Mouse (Mus musculus) heart, embryonic 13.5 days (tissue): Measurements from ENCODE around the gene Uhrf1bp1l. TPM values are rescaled to one million over a fixed set of nuclear protein-coding genes. Genes with fewer than 3 reads are reported as not detected.
A peak's percentile ranks its signal among the peaks of the same experiment; 100 is the strongest.

Source experiments
- ATAC-seq: fragments of 200-750 bp; cut with Nextera tagmentation; 2 replicates; pipeline ENCODE4 v1.8.0; 2017; ENCODE audit warnings: moderate TSS enrichment; ENCODE audit not compliant: insufficient number of reproducible peaks, low FRiP score, low TSS enrichment; ENCODE audit errors: extremely low read depth
- H3K27ac ChIP-seq: fragments of 300-500 bp; sonication (generic); replicated peaks from 2 replicates; pipeline ENCODE4 v1.5.1; 2015; ENCODE audit warnings: moderate library complexity, mild to moderate bottlenecking, inconsistent platforms
- H3K27me3 ChIP-seq: fragments of 300-500 bp; sonication (generic); replicated peaks from 2 replicates; pipeline ENCODE4 v1.6.1; 2015; ENCODE audit warnings: mild to moderate bottlenecking, inconsistent platforms
- H3K36me3 ChIP-seq: fragments of 300-500 bp; sonication (generic); 2 replicates; pipeline ENCODE4 v1.6.1; 2015; ENCODE audit warnings: mild to moderate bottlenecking, inconsistent platforms
- H3K4me1 ChIP-seq: fragments of 300-500 bp; sonication (generic); 2 replicates; pipeline ENCODE4 v1.6.1; 2015; ENCODE audit warnings: inconsistent platforms
- H3K4me2 ChIP-seq: fragments of 300-500 bp; sonication (generic); 2 replicates; pipeline ENCODE4 v1.6.1; 2015; ENCODE audit warnings: inconsistent platforms, mild to moderate bottlenecking, moderate library complexity
- H3K4me3 ChIP-seq: fragments of 300-500 bp; sonication (generic); 2 replicates; pipeline ENCODE4 v1.5.1; 2015; ENCODE audit warnings: moderate library complexity, mild to moderate bottlenecking, inconsistent platforms
- H3K9ac ChIP-seq: fragments of 300-500 bp; sonication (generic); 2 replicates; pipeline ENCODE4 v1.6.1; 2015; ENCODE audit warnings: inconsistent platforms, mild to moderate bottlenecking, moderate library complexity
- H3K9me3 ChIP-seq: fragments of 300-500 bp; sonication (generic); 2 replicates; pipeline ENCODE4 v1.6.1; 2016; ENCODE audit warnings: inconsistent platforms
- WGBS: fragments of 180-500 bp; shearing (Covaris S2); methylation state at CpG from one replicate; pipeline ENCODE4 v1.1.7; 2015; ENCODE audit warnings: mixed read lengths; 5-methylcytosine and 5-hydroxymethylcytosine counted together
- polyA plus RNA-seq: library from polyadenylated mRNA; unstranded; fragments of >200 nt; fragmentation: Nextera tagmentation; extraction: Ambion mirVana; gene quantifications from 2 replicates; pipeline ENCODE4 v1.2.1, GENCODE M21; 2015

Gene Uhrf1bp1l
- polyA plus RNA-seq, 1 experiment from 2014 or later = 17.0 TPM

- Histone ChIP-seq H3K4me3 (no peak overlapping the region), H3K4me1 (peaks cover 18% of the 10 kb centered on the region), H3K27ac (no peak overlapping the region), H3K9me3 (no peaks in the 10 kb centered on the region), H3K4me2 (no peak overlapping the region), H3K36me3 (peaks cover 21% of the 10 kb centered on the region), H3K9ac (no peak overlapping the region), H3K27me3 (no peaks in the 10 kb centered on the region)
- ATAC-seq = no peak
- 73% methylated on average over 6 of the region's 6 CpGs for WGBS
Observed at GRCm38 (mm10) chr10:89730386-89730785, 14.4 kb upstream of the Uhrf1bp1l start.

- WGBS = 14% methylated on average over 5 of the region's 5 CpGs
- ATAC-seq = no peak
- Histone ChIP-seq H3K4me2 (peak overlapping the region; percentile 84), H3K4me3 (peak overlapping the region; percentile 70), H3K9me3 (no peaks in the 10 kb centered on the region), H3K36me3 (peaks cover 12% of the 10 kb centered on the region), H3K4me1 (peaks cover 18% of the 10 kb centered on the region), H3K9ac (peak overlapping the region; percentile 82), H3K27me3 (no peaks in the 10 kb centered on the region), H3K27ac (no peak overlapping the region)
Observed at GRCm38 (mm10) chr10:89731341-89731740, 13.4 kb upstream of the Uhrf1bp1l start.

DNA sequence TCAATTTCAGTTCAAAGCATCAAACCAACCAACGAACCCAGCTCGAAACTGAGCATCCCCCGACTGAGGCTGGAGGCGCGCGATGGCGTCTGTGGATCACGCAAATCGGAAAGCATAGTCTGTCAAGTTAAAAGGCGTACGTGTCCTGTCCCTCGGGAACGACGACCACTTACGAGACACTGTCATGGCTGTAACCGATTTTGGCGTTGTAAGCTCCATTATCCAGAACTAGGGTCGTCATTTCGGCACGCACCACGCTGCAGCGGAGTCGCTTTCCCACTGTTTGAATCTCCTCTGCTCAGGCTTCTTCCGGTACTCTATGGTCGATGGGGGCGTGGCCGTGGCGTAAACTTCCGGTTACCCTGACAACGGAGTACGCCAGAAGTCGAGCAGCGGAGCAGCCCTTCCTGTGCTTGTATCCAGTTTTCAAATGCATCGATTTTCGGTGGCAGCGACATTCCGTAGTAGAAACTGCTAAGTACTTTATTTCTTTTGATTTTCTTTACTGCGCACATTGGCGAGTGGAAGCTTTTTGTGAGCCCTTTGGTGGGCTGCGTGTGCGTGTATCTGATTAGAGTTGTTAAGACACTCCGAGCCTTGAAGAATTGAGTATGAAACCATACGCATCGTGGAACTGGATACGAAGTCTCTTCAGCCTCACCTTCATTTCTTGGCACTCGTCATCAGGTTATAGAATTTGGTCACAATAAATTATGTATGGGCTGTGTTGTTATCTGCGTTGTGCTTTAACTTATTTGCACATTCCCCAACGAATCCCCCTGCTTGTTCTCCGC is 12.6 kb upstream of the Uhrf1bp1l start, which contains the start of gene Actr6:
TSS of gene Actr6 (minus strand) at position 295 of the 794 bp plus-strand sequence.
- peak within 1 kb of the TSS; percentile 82 for H3K9ac ChIP-seq
- WGBS = under 1% methylated on average over 49 of the region's 49 CpGs
- H3K27me3 ChIP-seq = no peaks in the 10 kb centered on the region

GRCm38 (mm10) chr10:89737092-89737491 is 7.7 kb upstream of the Uhrf1bp1l start:
- no peak for ATAC-seq
- WGBS = 37% methylated on average over 5 of the region's 5 CpGs
- Histone ChIP-seq H3K36me3 (no peaks in the 10 kb centered on the region), H3K4me3 (no peak overlapping the region), H3K27me3 (no peaks in the 10 kb centered on the region), H3K4me1 (peaks cover 4% of the 10 kb centered on the region), H3K27ac (no peak overlapping the region), H3K9ac (no peak overlapping the region), H3K9me3 (no peaks in the 10 kb centered on the region), H3K4me2 (no peak overlapping the region)

More for the DNA sequence above, 12.6 kb upstream of the Uhrf1bp1l start, which contains the start of gene Actr6:
- Histone ChIP-seq H3K4me1 (peaks cover 18% of the 10 kb centered on the region), H3K4me3 (peak within 1 kb of the TSS; percentile 70), H3K9me3 (no peaks in the 10 kb centered on the region), H3K36me3 (peaks cover 6% of the 10 kb centered on the region), H3K4me2 (peak within 1 kb of the TSS; percentile 84), H3K27ac (0 out of 2 replicates have a peak within 1 kb of the TSS, but pooled peaks have one; percentile 20)
- peak; percentile 87 for ATAC-seq

DNA sequence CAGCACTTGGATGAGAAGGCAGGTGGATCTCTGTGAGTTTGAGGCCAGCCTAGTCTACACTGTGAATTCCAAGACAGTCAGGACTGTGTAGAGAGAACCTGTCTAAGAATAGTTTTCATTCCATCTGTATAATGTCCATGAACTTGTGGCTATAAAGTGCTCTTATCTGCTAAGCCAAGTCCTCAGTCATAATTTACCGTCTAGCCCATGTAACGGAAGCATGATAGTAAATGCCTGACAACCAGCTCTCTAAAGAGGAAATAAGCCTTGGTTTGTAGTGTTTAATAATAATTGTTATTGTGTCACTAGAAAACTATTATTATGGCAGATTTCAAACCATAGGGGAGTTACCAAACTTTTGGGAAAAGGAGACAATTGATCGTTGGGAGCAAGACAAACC is 6.9 kb upstream of the Uhrf1bp1l start:
- H3K4me3 ChIP-seq = no peak overlapping the region
- ATAC-seq = no peak
- H3K9ac ChIP-seq = no peak overlapping the region
- H3K36me3 ChIP-seq = no peaks in the 10 kb centered on the region
- H3K9me3 ChIP-seq = no peaks in the 10 kb centered on the region
- peaks cover under 1% of the 10 kb centered on the region for H3K4me1 ChIP-seq
- H3K27ac ChIP-seq = no peak overlapping the region
- H3K4me2 ChIP-seq = no peak overlapping the region
- WGBS = 66% methylated on average over 3 of the region's 3 CpGs
- H3K27me3 ChIP-seq = no peaks in the 10 kb centered on the region

- H3K4me1 ChIP-seq = no peaks in the 10 kb centered on the region
- no peak overlapping the region for H3K27ac ChIP-seq
- H3K9me3 ChIP-seq = no peaks in the 10 kb centered on the region
- H3K4me2 ChIP-seq = no peak overlapping the region
- no peaks in the 10 kb centered on the region for H3K27me3 ChIP-seq
- no peak overlapping the region for H3K9ac ChIP-seq
- H3K36me3 ChIP-seq = no peaks in the 10 kb centered on the region
- H3K4me3 ChIP-seq = no peak overlapping the region
- 86% methylated on average over 9 of the region's 9 CpGs for WGBS
- no peak for ATAC-seq
Observed at GRCm38 (mm10) chr10:89738395-89738794, 6.4 kb upstream of the Uhrf1bp1l start.

DNA sequence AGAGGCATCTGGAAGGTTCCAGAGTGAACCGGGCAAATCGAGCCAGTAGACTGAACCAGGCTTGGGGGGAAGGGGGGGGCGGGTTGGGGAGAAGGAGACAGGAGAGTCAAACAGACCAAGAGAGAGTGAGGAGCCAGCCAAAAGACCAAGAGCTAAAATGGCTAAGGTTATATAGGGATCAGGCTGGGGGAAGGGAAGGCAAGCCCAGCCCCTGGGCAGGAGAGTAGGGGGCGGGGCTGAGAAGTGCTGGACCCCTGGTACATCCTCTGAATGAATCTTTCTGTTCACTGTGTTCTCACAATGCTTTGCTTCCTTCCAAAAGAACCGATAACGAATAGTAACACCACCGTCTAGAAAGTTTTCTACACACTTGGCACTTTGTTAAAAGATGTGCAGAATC is 5.1 kb upstream of the Uhrf1bp1l start:
- 52% methylated on average over 7 of the region's 7 CpGs for WGBS
- H3K36me3 ChIP-seq = no peaks in the 10 kb centered on the region
- no peak overlapping the region for H3K4me2 ChIP-seq
- no peaks in the 10 kb centered on the region for H3K9me3 ChIP-seq
- peaks cover 4% of the 10 kb centered on the region for H3K4me1 ChIP-seq
- no peak overlapping the region for H3K4me3 ChIP-seq
- no peaks in the 10 kb centered on the region for H3K27me3 ChIP-seq
- H3K9ac ChIP-seq = no peak overlapping the region
- H3K27ac ChIP-seq = no peak overlapping the region
- no peak for ATAC-seq

- H3K4me3 ChIP-seq = no peak overlapping the region
- ATAC-seq = no peak
- H3K27me3 ChIP-seq = no peaks in the 10 kb centered on the region
- H3K4me1 ChIP-seq = peaks cover 4% of the 10 kb centered on the region
- no peaks in the 10 kb centered on the region for H3K36me3 ChIP-seq
- H3K4me2 ChIP-seq = no peak overlapping the region
- H3K9me3 ChIP-seq = no peaks in the 10 kb centered on the region
- H3K9ac ChIP-seq = no peak overlapping the region
- WGBS = 80% methylated on average over 6 of the region's 6 CpGs
- H3K27ac ChIP-seq = no peak overlapping the region
Observed at GRCm38 (mm10) chr10:89740995-89741394, 3.8 kb upstream of the Uhrf1bp1l start.

GRCm38 (mm10) chr10:89743266-89743665 is 1.5 kb upstream of the Uhrf1bp1l start:
- WGBS = 72% methylated on average over 4 of the region's 4 CpGs
- Histone ChIP-seq H3K27me3 (no peaks in the 10 kb centered on the region), H3K36me3 (no peaks in the 10 kb centered on the region), H3K27ac (no peak overlapping the region), H3K4me1 (peaks cover 16% of the 10 kb centered on the region), H3K9me3 (no peaks in the 10 kb centered on the region), H3K4me2 (no peak overlapping the region), H3K9ac (no peak overlapping the region), H3K4me3 (no peak overlapping the region)
- ATAC-seq = no peak

GRCm38 (mm10) chr10:89744341-89744740 is 450 bp upstream of the Uhrf1bp1l start:
- WGBS = 19% methylated on average over 3 of the region's 3 CpGs

DNA sequence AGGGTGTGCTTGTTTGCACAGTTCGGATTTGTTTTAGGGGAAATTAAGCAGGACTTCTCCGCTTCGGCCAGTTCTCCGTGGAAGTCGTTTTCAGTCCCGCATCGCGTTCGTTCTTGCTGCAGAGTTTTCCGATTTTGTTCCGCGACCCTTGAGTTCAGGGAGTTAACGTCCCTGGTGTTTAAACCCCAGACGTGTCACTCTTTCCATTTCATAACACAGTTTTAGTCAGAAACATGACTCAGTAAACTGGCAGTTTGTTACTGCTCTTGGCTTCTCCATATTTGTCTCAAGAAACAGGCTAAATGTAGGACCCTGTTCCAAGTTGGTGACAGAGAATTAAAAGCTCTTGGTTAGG is 852 bp downstream of the Uhrf1bp1l start:
- under 1% methylated on average over 14 of the region's 14 CpGs for WGBS
- H3K4me1 ChIP-seq = peaks cover 23% of the 10 kb centered on the region

More at GRCm38 (mm10) chr10:89744341-89744740, 450 bp upstream of the Uhrf1bp1l start:
- ATAC-seq = no peak
- H3K36me3 ChIP-seq = no peaks in the 10 kb centered on the region
- no peaks in the 10 kb centered on the region for H3K9me3 ChIP-seq
- H3K27me3 ChIP-seq = no peaks in the 10 kb centered on the region
- no peak overlapping the region for H3K27ac ChIP-seq
- peak overlapping the region; percentile 92; the same call in 1 of the 2 replicates for H3K9ac ChIP-seq
- peak overlapping the region; percentile 73 for H3K4me3 ChIP-seq
- H3K4me2 ChIP-seq = peak overlapping the region; percentile 74
- peaks cover 20% of the 10 kb centered on the region for H3K4me1 ChIP-seq

GRCm38 (mm10) chr10:89746581-89746980 is 1.8 kb downstream of the Uhrf1bp1l start:
- no peak overlapping the region for H3K9ac ChIP-seq
- WGBS = 80% methylated on average over 3 of the region's 3 CpGs
- H3K9me3 ChIP-seq = no peaks in the 10 kb centered on the region
- peak overlapping the region; percentile 73; the same call in 1 of the 2 replicates for H3K4me3 ChIP-seq
- peak overlapping the region; percentile 74 for H3K4me2 ChIP-seq
- peaks cover 30% of the 10 kb centered on the region for H3K4me1 ChIP-seq
- H3K27me3 ChIP-seq = no peaks in the 10 kb centered on the region
- no peak for ATAC-seq
- H3K27ac ChIP-seq = no peak overlapping the region
- no peaks in the 10 kb centered on the region for H3K36me3 ChIP-seq

More for the DNA sequence above, 852 bp downstream of the Uhrf1bp1l start:
- Histone ChIP-seq H3K27ac (peak overlapping the region; percentile 95), H3K4me3 (peak overlapping the region; percentile 73), H3K9me3 (no peaks in the 10 kb centered on the region), H3K27me3 (no peaks in the 10 kb centered on the region), H3K4me2 (peak overlapping the region; percentile 74), H3K36me3 (no peaks in the 10 kb centered on the region), H3K9ac (peak overlapping the region; percentile 92)
- no peak for ATAC-seq
